Mouse (Mus musculus) embryonic facial prominence, embryonic 12.5 days (tissue): ENCODE measurements at regions not wholly inside any gene's neighbourhood (a gene's known extent, or its start where the extent isn't known, plus 50 kb on each side); places are given as distances from the start of the nearest gene placed in this dataset.

Source experiments
- ATAC-seq: fragments of 200-750 bp; cut with Nextera tagmentation; 2 replicates; pipeline ENCODE4 v1.8.0; 2017; ENCODE audit not compliant: insufficient number of reproducible peaks, insufficient read depth, low FRiP score, low TSS enrichment
- H3K27ac ChIP-seq: fragments of 300-500 bp; sonication (generic); 2 replicates; pipeline ENCODE4 v1.5.1; 2016; ENCODE audit warnings: mild to moderate bottlenecking
- H3K27me3 ChIP-seq: fragments of 300-500 bp; sonication (generic); 2 replicates; pipeline ENCODE4 v1.6.1; 2016; ENCODE audit warnings: mild to moderate bottlenecking, moderate library complexity
- H3K36me3 ChIP-seq: fragments of 300-500 bp; sonication (generic); 2 replicates; pipeline ENCODE4 v1.6.1; 2016; ENCODE audit warnings: mild to moderate bottlenecking
- H3K4me1 ChIP-seq: fragments of 300-500 bp; sonication (generic); 2 replicates; pipeline ENCODE4 v1.6.1; 2016
- H3K4me2 ChIP-seq: fragments of 300-500 bp; sonication (generic); replicated peaks from 2 replicates; pipeline ENCODE4 v1.6.1; 2016; ENCODE audit warnings: mild to moderate bottlenecking, moderate library complexity
- H3K4me3 ChIP-seq: fragments of 300-500 bp; sonication (generic); 2 replicates; pipeline ENCODE4 v1.5.1; 2016; ENCODE audit warnings: mild to moderate bottlenecking
- H3K9ac ChIP-seq: fragments of 300-500 bp; sonication (generic); 2 replicates; pipeline ENCODE4 v1.6.1; 2016; ENCODE audit warnings: mild to moderate bottlenecking, moderate library complexity
- H3K9me3 ChIP-seq: fragments of 300-500 bp; sonication (generic); 2 replicates; pipeline ENCODE4 v1.6.1; 2016; ENCODE audit warnings: mild to moderate bottlenecking, moderate library complexity
- WGBS: fragments of 180-500 bp; shearing (Covaris S2); methylation state at CpG from one replicate; pipeline ENCODE4 v1.1.7; 2016; 5-methylcytosine and 5-hydroxymethylcytosine counted together

DNA sequence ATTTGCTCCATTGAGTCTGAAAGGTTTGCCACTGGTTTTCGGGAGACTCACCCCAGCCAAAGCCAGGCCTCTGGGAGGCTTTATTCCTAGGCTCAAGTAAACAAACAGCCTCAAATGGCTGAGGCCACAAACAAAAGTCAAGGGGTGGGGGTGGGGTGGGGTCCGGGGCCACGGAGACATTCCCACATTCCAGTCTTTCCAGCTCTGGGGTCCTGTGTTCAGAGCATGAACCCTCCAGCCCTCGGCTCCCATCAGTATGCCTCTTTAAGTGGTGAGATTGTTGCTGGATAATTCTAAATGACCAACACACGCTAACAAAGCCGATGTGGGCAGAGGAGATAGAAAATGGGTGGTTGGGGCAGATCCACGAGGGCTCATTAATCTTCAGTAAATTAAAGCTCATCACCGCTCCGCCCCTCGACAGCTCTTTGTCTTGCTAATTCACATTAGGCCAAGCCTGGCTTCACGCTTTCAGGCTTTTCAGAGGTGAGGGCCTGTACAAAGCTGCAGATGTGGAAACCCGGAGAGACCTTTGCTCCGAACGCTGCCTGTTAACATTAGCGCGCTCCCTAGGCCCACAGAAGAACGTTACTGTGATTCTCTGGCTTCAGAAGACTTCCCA lies 326.2 kb downstream of the Pmp22 start:
- H3K9me3 ChIP-seq = 0 out of 2 replicates have a peak, but pooled peaks cover 5% of the 10 kb centered on the region
- H3K4me1 ChIP-seq = peaks cover 6% of the 10 kb centered on the region; the same call in 1 of the 2 replicates
- no peak overlapping the region for H3K4me2 ChIP-seq
- no peak overlapping the region for H3K27ac ChIP-seq
- H3K9ac ChIP-seq = no peak overlapping the region
- H3K36me3 ChIP-seq = no peaks in the 10 kb centered on the region
- no peak for ATAC-seq
- 27% methylated on average over 17 of the region's 17 CpGs for WGBS
- no peaks in the 10 kb centered on the region for H3K27me3 ChIP-seq
- H3K4me3 ChIP-seq = no peak overlapping the region

- Histone ChIP-seq H3K27me3 (no peaks in the 10 kb centered on the region), H3K36me3 (no peaks in the 10 kb centered on the region), H3K9ac (no peak overlapping the region), H3K9me3 (0 out of 2 replicates have a peak, but pooled peaks cover 5% of the 10 kb centered on the region), H3K4me2 (no peak overlapping the region), H3K4me3 (no peak overlapping the region), H3K27ac (no peak overlapping the region), H3K4me1 (peaks cover 6% of the 10 kb centered on the region; the same call in 1 of the 2 replicates)
- WGBS = 72% methylated on average over 3 of the region's 3 CpGs
- no peak for ATAC-seq
These were observed 327.6 kb downstream of the Pmp22 start for GRCm38 (mm10) chr11:63456356-63456755.

- no peaks in the 10 kb centered on the region for H3K36me3 ChIP-seq
- H3K4me1 ChIP-seq = peaks cover 6% of the 10 kb centered on the region; the same call in 1 of the 2 replicates
- no peak for ATAC-seq
- no peak overlapping the region for H3K4me3 ChIP-seq
- 74% methylated on average over 5 of the region's 5 CpGs for WGBS
- H3K9me3 ChIP-seq = 0 out of 2 replicates have a peak, but pooled peaks cover 2% of the 10 kb centered on the region
- H3K27me3 ChIP-seq = no peaks in the 10 kb centered on the region
- H3K9ac ChIP-seq = no peak overlapping the region
- no peak overlapping the region for H3K4me2 ChIP-seq
- H3K27ac ChIP-seq = no peak overlapping the region
These were observed 328.5 kb downstream of the Pmp22 start for GRCm38 (mm10) chr11:63457250-63457649.

DNA sequence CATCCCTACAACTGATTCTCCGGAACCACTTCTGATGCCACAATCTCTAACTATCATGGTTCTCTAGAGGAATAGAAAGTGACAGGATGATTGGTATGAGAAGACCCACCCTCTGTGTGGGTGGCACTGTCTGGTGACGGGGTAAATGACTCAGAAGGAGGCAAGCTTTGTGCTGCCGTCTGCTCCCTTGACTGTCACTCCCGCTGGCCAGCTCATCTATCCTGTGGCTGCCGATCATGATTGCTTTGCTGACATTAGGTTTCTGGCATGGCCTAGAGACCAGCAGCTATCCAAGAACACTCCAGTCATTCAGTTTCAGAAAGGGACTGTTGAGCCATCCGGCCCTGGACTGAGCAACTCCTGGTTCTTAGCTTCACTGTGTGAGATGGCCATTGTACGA lies 331.4 kb downstream of the Pmp22 start:
- H3K27ac ChIP-seq = no peak overlapping the region
- no peak overlapping the region for H3K4me2 ChIP-seq
- no peaks in the 10 kb centered on the region for H3K36me3 ChIP-seq
- 87% methylated on average over 7 of the region's 7 CpGs for WGBS
- H3K4me1 ChIP-seq = peaks cover 3% of the 10 kb centered on the region; the same call in 1 of the 2 replicates
- ATAC-seq = no peak
- no peak overlapping the region for H3K9ac ChIP-seq
- H3K9me3 ChIP-seq = no peaks in the 10 kb centered on the region
- H3K4me3 ChIP-seq = no peak overlapping the region
- no peaks in the 10 kb centered on the region for H3K27me3 ChIP-seq

DNA sequence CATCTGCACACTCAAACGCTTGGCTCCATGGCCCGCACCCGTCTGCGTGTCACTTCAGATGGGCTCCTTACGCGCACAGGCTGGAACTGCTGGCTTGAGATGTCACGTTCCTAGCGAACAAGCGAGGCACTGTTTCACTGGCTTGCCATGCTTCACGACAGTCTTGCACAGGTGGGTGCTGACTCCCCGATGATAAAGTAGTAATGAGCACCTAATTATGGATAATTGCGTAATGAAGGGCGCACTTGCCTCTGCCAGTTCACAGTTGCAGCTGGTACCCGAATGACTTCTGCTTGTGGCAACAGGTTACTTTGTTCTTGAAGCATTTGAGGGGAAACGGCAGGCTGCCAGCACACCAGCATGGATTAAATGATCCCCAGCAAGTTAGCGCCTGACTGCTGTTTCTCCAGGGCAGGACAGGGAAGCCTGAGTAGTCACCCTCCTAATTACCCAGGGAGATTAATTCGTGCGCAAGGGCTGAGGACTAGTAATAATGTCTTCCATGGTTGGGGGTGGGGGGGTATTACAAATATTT lies 335.1 kb downstream of the Pmp22 start:
- Histone ChIP-seq H3K4me3 (no peak overlapping the region), H3K9ac (no peak overlapping the region), H3K36me3 (no peaks in the 10 kb centered on the region), H3K4me2 (peak overlapping the region; percentile 22), H3K27ac (no peak overlapping the region), H3K4me1 (no peaks in the 10 kb centered on the region), H3K27me3 (no peaks in the 10 kb centered on the region), H3K9me3 (no peaks in the 10 kb centered on the region)
- WGBS = 49% methylated on average over 18 of the region's 18 CpGs
- ATAC-seq = no peak

GRCm38 (mm10) chr11:63465941-63466340 lies 337.2 kb downstream of the Pmp22 start:
- H3K9ac ChIP-seq = no peak overlapping the region
- H3K27me3 ChIP-seq = no peaks in the 10 kb centered on the region
- H3K4me3 ChIP-seq = no peak overlapping the region
- H3K36me3 ChIP-seq = no peaks in the 10 kb centered on the region
- no peaks in the 10 kb centered on the region for H3K4me1 ChIP-seq
- no peak for ATAC-seq
- H3K27ac ChIP-seq = no peak overlapping the region
- WGBS = 81% methylated on average over 6 of the region's 6 CpGs
- H3K9me3 ChIP-seq = no peaks in the 10 kb centered on the region
- H3K4me2 ChIP-seq = no peak overlapping the region

GRCm38 (mm10) chr11:63466541-63466940 lies 337.8 kb downstream of the Pmp22 start:
- no peak overlapping the region for H3K4me3 ChIP-seq

DNA sequence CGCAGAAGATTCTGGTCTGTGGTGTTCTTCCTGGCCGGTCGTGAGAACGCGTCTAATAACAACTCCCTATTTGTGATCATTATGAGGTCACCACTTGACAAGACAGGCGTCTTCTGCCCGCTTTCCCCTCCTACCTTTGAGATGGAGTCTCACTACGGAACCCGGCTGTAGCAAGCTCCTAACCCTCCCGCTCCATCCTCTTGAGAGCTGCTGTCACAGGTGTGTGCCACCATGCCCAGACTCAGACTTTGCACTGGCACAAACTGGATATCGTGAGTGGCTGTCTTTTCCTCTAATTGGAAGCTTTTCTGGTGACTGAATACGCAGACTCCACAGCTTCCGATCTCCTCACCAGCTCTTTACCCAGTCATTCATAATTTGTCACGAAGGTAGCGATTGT lies 346.0 kb downstream of the Pmp22 start:
- H3K9ac ChIP-seq = no peak overlapping the region
- WGBS = 94% methylated on average over 15 of the region's 15 CpGs
- H3K4me2 ChIP-seq = no peak overlapping the region
- H3K4me3 ChIP-seq = no peak overlapping the region
- H3K9me3 ChIP-seq = no peaks in the 10 kb centered on the region
- H3K27ac ChIP-seq = no peak overlapping the region
- no peaks in the 10 kb centered on the region for H3K4me1 ChIP-seq
- no peaks in the 10 kb centered on the region for H3K27me3 ChIP-seq
- no peak for ATAC-seq
- H3K36me3 ChIP-seq = no peaks in the 10 kb centered on the region

More at GRCm38 (mm10) chr11:63466541-63466940, 337.8 kb downstream of the Pmp22 start:
- Histone ChIP-seq H3K27me3 (no peaks in the 10 kb centered on the region), H3K9me3 (no peaks in the 10 kb centered on the region), H3K4me1 (no peaks in the 10 kb centered on the region), H3K9ac (no peak overlapping the region), H3K36me3 (no peaks in the 10 kb centered on the region), H3K27ac (no peak overlapping the region), H3K4me2 (no peak overlapping the region)
- no peak for ATAC-seq
- 80% methylated on average over 2 of the region's 2 CpGs for WGBS

DNA sequence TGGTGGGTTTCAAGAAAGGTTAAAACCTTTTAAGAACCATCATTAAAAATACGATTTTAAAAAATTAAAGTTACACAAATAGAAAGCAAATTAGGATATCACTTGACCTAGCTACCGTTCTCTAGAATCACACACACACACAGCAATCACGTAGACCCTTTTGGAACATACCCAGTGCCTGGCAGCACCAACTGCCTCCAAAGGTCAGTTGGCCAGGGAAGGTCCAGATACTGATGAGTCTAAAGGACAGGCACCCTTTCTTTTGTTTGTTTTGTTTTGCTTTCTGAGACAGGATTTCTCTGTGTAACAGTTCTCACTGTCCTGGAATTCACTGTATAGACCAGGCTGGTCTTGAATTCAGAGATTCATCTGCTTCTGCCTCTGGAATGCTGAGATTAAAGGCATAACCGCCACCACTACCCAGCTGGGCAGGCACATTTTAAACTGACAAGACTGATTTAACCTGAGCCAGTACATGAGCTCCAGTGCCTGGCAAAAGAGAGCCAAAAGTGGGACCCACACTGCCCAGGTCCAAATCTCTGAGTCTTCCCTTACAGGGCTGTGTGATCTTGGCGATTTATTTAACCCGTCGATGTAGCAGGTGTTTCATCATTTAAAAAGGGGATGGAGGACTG lies 353.0 kb downstream of the Pmp22 start:
- no peak overlapping the region for H3K4me3 ChIP-seq
- H3K4me1 ChIP-seq = peaks cover 6% of the 10 kb centered on the region; the same call in 1 of the 2 replicates
- WGBS = 72% methylated on average over 7 of the region's 7 CpGs
- H3K27ac ChIP-seq = no peak overlapping the region
- no peak overlapping the region for H3K9ac ChIP-seq
- H3K4me2 ChIP-seq = no peak overlapping the region
- H3K27me3 ChIP-seq = no peaks in the 10 kb centered on the region
- H3K36me3 ChIP-seq = no peaks in the 10 kb centered on the region
- H3K9me3 ChIP-seq = no peaks in the 10 kb centered on the region
- no peak for ATAC-seq

DNA sequence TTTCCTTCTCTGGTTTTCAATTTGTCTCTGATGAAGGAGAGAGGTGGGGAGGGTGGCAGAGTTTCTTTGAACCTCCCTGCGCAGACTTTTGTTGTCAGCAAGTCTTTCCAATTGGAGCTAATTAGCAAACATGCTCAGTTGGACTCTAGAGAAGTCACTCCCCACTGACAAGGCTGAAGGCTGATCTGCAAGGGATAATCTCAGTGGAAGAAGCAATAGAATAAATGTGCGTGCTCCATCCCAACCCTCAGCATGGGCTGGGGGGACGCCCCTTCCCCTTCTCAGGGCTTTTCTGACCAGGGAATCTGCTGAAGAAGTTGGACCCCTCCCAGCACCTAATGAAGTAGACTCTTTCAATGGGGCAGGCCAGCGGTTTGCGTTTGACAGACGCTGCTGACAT lies 353.8 kb downstream of the Pmp22 start:
- no peaks in the 10 kb centered on the region for H3K27me3 ChIP-seq
- H3K4me2 ChIP-seq = no peak overlapping the region
- peaks cover 6% of the 10 kb centered on the region; the same call in 1 of the 2 replicates for H3K4me1 ChIP-seq
- H3K9me3 ChIP-seq = no peaks in the 10 kb centered on the region
- 17% methylated on average over 6 of the region's 6 CpGs for WGBS
- no peak for ATAC-seq
- H3K9ac ChIP-seq = no peak overlapping the region
- H3K36me3 ChIP-seq = no peaks in the 10 kb centered on the region
- no peak overlapping the region for H3K27ac ChIP-seq
- no peak overlapping the region for H3K4me3 ChIP-seq

DNA sequence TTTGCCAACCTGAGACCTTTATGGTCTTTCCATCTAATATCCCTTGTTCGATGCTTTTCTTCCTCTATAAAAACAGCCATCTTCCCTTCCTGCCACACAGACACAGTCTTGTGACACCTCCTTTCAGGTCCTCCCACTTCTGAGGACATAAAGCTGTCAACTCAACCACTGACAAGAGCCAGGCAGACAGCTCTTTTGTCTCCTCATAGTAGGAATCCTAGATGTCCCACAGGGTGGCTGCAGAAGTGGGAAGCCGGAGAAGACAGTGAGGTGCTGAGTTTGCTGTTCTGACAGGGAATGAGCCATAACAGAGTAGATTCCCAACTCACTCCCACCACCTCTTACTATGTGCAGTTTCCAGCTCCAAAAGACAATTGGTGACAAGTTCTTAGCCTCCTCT lies 358.4 kb downstream of the Pmp22 start:
- Histone ChIP-seq H3K9ac (no peak overlapping the region), H3K36me3 (no peaks in the 10 kb centered on the region), H3K4me3 (no peak overlapping the region), H3K4me1 (peaks cover 5% of the 10 kb centered on the region; the same call in 1 of the 2 replicates), H3K9me3 (no peaks in the 10 kb centered on the region), H3K27me3 (no peaks in the 10 kb centered on the region), H3K27ac (no peak overlapping the region), H3K4me2 (no peak overlapping the region)
- WGBS = 30% methylated on average over 2 of the region's 2 CpGs
- ATAC-seq = no peak

DNA sequence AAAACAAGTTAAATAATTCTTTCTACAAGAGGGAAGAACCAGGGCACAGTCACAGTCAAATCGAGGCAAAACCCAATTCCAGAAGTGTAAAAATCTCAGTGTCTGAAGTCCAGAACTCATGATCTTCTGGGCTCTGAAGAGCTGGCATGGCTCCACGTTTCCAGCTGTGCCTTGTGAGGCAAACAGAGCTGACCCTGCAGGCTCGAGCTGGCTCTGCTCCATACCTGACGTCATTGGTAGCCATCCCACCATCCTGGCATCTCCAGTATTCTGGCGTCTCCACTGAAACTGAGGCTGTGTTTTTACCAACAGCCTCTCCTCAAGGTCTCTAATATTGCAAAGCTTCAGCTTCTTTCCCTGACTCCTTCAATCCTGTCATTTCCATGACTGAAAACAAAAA lies 373.4 kb downstream of the Pmp22 start:
- Histone ChIP-seq H3K27me3 (no peaks in the 10 kb centered on the region), H3K36me3 (no peaks in the 10 kb centered on the region), H3K9me3 (no peaks in the 10 kb centered on the region), H3K4me1 (no peaks in the 10 kb centered on the region), H3K9ac (no peak overlapping the region), H3K27ac (no peak overlapping the region), H3K4me2 (no peak overlapping the region), H3K4me3 (no peak overlapping the region)
- no peak for ATAC-seq
- WGBS = 62% methylated on average over 5 of the region's 5 CpGs
